Mouse (Mus musculus): ENCODE results near the gene Gtsf1. TPM values are rescaled to one million over a fixed set of nuclear protein-coding genes. Genes with fewer than 3 reads are reported as not detected.
"Not testable (repeated sequence)": the region's sequence is repeated elsewhere in the genome, so short reads cannot be mapped to it uniquely, and the experiment has no call there.

Gtsf1 gene
- polyA plus RNA-seq, 1 experiment from 2014 or later = not detected

DNA sequence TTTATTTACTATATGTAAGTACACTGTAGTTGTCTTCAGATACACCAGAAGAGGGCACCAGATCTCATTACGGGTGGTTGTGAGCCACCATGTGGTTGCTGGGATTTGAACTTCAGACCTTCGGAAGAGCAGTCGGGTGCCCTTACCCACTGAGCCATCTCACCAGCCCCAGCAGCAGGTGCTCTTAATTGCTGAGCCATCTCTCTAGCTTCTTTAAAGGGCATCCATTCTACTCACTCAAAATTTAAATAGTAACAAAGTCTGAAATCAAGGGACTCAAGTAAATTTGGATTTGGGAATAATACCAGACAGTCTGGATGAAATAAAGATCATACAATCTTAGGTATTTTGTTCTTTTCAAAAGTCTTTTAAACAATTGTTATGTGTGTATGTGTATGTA is 24.7 kb downstream of the Gtsf1 start:
- not testable (repeated sequence) for H3K27me3 ChIP-seq; H3K4me1 ChIP-seq; H3K36me3 ChIP-seq; H3K9me3 ChIP-seq; H3K4me3 ChIP-seq; H3K27ac ChIP-seq; H3K4me2 ChIP-seq (replicated peaks); ATAC-seq (ENCODE audit: low FRiP score, low read depth); H3K9ac ChIP-seq
- WGBS = 82% methylated on average over 3 of the region's 3 CpGs

DNA sequence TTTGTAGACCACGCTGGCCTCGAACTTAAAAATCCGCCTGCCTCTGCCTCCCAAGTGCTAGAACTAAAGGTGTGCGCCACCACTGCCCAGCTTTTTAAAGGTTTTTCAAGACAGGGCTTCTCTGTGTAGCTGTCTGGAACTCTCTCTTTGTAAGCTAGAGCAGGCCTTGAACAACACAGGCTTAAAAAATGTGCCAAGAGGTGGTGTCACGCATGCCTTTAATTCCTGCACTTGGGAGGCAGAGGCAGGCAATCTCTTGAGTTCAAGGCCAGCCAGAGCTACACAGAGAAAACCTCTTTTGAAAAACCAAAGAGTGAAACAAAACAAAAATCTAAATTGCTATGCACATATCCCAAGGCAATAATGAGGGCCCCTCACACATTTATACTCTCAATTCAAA is 28.9 kb downstream of the Gtsf1 start:
- Histone ChIP-seq H3K4me3 (no peak overlapping the region), H3K36me3 (no peaks in the 10 kb centered on the region), H3K4me2 (replicated peaks) (no peak overlapping the region), H3K9ac (no peak overlapping the region), H3K27me3 (no peaks in the 10 kb centered on the region), H3K9me3 (no peaks in the 10 kb centered on the region), H3K27ac (no peak overlapping the region), H3K4me1 (no peaks in the 10 kb centered on the region)
- WGBS = 88% methylated on average over 5 of the region's 5 CpGs
- no peak for ATAC-seq (ENCODE audit: low FRiP score, low read depth)

DNA sequence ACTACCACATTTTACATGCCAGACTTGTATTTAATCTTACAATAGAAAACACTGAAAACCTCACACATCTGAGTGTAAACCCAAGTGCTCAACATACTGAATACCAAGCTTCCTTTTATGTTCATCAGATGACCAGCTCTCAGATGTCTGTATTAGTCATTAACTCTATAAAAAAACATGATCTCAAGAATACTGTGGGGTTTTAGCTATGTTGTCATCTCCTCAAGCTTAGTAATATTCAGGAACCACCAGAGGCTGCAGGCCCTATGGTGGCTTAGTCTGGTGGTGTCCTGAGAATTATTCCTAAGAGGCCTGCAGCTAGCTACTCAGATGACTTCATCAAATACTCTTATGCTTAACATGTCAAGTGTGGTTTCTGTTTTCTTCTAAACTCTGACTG is 36.7 kb downstream of the Gtsf1 start:
- H3K27ac ChIP-seq = no peak overlapping the region
- no peaks in the 10 kb centered on the region for H3K9me3 ChIP-seq
- H3K4me2 ChIP-seq (replicated peaks) = no peak overlapping the region
- H3K9ac ChIP-seq = no peak overlapping the region
- no peaks in the 10 kb centered on the region for H3K4me1 ChIP-seq
- no peak overlapping the region for H3K4me3 ChIP-seq
- H3K36me3 ChIP-seq = no peaks in the 10 kb centered on the region
- ATAC-seq (ENCODE audit: low FRiP score, low read depth) = no peak
- no peaks in the 10 kb centered on the region for H3K27me3 ChIP-seq

DNA sequence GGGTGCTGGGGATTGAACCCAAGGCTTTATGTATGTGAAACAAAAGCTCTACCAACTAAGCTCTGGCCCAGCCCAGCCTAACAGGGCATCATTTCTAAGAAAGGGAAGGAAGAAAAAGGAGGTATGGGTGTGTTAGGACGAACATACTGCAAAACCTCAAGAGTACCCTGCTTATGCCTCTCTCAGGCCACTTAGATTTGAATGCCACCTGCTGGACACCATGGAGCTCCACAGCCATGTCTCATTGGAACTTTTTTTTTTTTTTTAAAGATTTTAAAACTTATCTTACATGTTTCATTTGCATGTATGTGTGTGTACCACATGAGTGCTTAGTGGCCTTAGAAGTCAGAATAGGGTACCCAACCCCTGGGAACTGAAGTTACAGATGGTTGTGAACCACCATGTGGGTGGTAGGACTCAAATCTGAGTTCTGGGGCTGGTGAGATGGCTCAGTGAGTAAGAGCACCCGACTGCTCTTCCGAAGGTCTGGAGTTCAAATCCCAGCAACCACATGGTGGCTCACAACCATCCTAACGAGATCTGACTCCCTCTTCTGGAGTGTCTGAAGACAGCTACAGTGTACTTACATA is 41.6 kb downstream of the Gtsf1 start:
- no peaks in the 10 kb centered on the region for H3K36me3 ChIP-seq
- no peak overlapping the region for H3K27ac ChIP-seq
- peaks cover 10% of the 10 kb centered on the region for H3K4me1 ChIP-seq
- WGBS = 47% methylated on average over 4 of the region's 4 CpGs
- no peaks in the 10 kb centered on the region for H3K9me3 ChIP-seq
- H3K9ac ChIP-seq = no peak overlapping the region
- no peak overlapping the region for H3K4me2 ChIP-seq (replicated peaks)
- H3K4me3 ChIP-seq = no peak overlapping the region
- no peaks in the 10 kb centered on the region for H3K27me3 ChIP-seq
- peak; percentile 76; the same call in 1 of the 2 replicates for ATAC-seq (ENCODE audit: low FRiP score, low read depth)

DNA sequence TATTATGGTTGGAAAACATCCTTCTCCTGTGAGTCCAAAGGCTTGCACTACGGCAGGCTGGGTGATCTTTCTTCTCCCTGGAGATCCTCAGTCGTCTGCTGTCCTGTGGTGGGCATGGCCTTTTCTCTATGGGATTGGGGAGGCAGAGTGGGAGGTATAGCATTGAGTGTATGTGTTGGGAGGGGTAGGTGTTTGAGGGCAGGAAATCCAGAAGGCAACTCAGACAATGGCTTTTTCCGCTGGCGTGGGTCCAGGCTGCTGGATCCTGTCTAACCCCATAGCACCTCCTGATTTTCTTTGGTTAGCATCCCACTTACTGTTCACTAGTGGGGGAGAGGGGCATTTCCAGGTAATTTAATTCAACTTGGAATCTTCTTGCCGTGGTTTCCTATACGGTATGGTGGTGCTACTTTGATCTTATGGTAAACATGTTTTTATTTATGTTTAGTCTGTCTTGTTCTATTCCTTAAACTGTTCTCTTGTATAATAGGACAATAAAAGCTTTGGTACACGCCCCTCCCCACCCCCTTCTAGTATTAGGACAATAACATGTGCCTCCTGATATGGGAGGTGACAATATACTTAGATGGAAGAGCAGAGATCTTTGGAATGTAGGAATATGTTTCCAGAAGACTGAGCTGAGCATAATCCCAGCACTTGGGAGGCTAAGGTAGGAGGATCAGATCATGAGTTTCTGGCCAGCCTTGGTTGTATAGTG is 46.3 kb downstream of the Gtsf1 start:
- no peak for ATAC-seq (ENCODE audit: low FRiP score, low read depth)
- H3K4me2 ChIP-seq (replicated peaks) = no peak overlapping the region
- H3K27me3 ChIP-seq = no peaks in the 10 kb centered on the region
- no peaks in the 10 kb centered on the region for H3K9me3 ChIP-seq
- peak overlapping the region; percentile 34; the same call in 1 of the 2 replicates for H3K27ac ChIP-seq
- peaks cover 24% of the 10 kb centered on the region for H3K4me1 ChIP-seq
- H3K9ac ChIP-seq = 0 out of 2 replicates have a peak overlapping the region, but pooled peaks have one; percentile 3
- 60% methylated on average over 7 of the region's 7 CpGs for WGBS
- H3K4me3 ChIP-seq = no peak overlapping the region
- no peaks in the 10 kb centered on the region for H3K36me3 ChIP-seq

DNA sequence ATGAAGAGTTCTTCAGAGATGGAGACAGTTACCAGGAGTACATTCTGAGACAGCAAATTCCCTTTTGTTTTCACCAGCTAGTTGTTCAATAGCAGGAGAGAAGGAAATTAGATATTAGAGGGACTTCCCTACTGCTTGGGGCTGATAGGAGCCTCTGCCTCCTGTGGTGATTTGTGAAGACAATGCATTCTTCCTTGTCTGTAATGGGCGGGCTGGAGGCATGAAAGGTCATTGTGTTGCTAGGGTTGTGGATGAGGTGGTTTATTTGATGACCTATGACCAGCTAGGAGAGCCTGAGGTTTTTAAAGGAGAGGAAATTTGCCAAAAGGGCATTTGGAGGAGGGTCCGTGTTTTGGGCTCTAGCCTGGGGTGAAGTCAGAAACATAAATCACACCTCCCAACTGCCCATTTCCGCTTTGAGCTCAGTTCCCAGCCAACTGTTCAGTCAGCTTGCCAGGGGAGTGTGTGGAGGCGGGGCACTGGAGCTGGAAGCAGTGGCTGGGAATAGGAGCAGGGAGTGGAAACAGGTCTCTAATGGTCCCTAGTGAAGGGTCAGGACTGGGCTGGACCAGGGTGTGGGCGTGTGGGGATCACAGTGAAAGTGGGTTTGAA is 47.4 kb downstream of the Gtsf1 start:
- H3K9ac ChIP-seq = no peak overlapping the region
- peak overlapping the region; percentile 34; the same call in 1 of the 2 replicates for H3K27ac ChIP-seq
- no peaks in the 10 kb centered on the region for H3K27me3 ChIP-seq
- no peak overlapping the region for H3K4me2 ChIP-seq (replicated peaks)
- H3K36me3 ChIP-seq = no peaks in the 10 kb centered on the region
- no peak for ATAC-seq (ENCODE audit: low FRiP score, low read depth)
- no peaks in the 10 kb centered on the region for H3K9me3 ChIP-seq
- no peak overlapping the region for H3K4me3 ChIP-seq
- 21% methylated on average over 5 of the region's 5 CpGs for WGBS
- H3K4me1 ChIP-seq = peaks cover 34% of the 10 kb centered on the region

DNA sequence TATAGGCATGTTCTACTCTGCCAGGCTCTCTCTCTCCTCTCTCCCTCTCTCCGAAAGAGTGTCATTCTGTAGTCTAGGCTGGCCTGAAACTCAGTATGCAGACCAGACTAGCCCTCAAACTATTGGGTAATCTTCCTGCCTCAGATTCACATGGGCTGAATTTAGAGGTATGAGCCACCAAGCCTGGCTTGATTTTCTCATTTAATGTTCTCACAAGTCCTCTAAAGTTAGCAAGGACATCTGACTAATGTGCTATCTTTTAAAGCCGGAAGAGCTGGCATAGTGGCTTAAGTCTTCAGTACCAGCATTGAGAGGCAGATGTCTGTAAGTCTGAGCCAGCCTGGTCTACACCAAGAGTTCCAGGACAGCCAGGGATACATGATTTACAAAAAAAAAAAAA is 48.2 kb downstream of the Gtsf1 start:
- WGBS = 86% methylated on average over 2 of the region's 2 CpGs
- H3K27ac ChIP-seq = no peak overlapping the region
- H3K9me3 ChIP-seq = no peaks in the 10 kb centered on the region
- no peak for ATAC-seq (ENCODE audit: low FRiP score, low read depth)
- no peaks in the 10 kb centered on the region for H3K27me3 ChIP-seq
- no peak overlapping the region for H3K4me2 ChIP-seq (replicated peaks)
- no peak overlapping the region for H3K4me3 ChIP-seq
- H3K36me3 ChIP-seq = no peaks in the 10 kb centered on the region
- H3K9ac ChIP-seq = no peak overlapping the region
- peaks cover 42% of the 10 kb centered on the region for H3K4me1 ChIP-seq

DNA sequence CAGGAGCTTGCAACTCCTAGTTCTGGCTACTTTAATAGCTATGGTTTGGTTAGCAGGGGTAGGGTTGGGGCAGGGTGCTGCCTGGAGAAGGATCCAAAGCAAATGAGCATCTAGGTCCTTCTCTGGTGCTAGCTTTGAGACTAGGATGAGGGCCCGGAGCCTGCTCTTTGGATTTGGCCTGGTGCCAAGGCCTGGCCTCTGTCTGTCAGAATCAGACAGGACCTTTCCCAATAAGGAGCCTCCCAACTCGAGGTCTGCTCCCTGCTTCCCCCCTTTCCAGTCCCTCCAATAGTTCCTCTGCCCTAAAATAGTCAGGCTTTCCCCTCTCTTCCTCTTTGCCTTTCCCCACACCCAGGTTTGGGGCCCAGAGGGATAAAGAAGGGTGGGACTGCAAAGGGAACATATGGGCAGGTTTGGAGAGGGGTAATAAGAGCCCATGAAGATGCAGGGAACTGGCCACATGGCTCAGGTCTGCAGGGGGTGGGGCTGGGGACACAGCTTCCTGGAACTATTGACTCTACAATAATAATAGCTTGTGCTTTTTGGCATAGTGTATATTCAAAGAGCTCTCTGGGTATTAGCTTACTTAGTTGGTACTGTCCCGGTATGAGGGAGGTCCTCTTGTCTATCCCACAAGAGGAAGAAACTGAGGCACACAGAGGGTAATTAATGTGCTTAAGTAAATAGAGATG is 51.5 kb downstream of the Gtsf1 start:
- Histone ChIP-seq H3K36me3 (no peaks in the 10 kb centered on the region), H3K9ac (no peak overlapping the region), H3K4me3 (no peak overlapping the region), H3K4me1 (peaks cover 44% of the 10 kb centered on the region), H3K27me3 (no peaks in the 10 kb centered on the region), H3K27ac (0 out of 2 replicates have a peak overlapping the region, but pooled peaks have one; percentile 72), H3K4me2 (replicated peaks) (no peak overlapping the region), H3K9me3 (no peaks in the 10 kb centered on the region)
- ATAC-seq (ENCODE audit: low FRiP score, low read depth) = peak; percentile 29; the same call in 1 of the 2 replicates
- WGBS = 42% methylated on average over 3 of the region's 3 CpGs

DNA sequence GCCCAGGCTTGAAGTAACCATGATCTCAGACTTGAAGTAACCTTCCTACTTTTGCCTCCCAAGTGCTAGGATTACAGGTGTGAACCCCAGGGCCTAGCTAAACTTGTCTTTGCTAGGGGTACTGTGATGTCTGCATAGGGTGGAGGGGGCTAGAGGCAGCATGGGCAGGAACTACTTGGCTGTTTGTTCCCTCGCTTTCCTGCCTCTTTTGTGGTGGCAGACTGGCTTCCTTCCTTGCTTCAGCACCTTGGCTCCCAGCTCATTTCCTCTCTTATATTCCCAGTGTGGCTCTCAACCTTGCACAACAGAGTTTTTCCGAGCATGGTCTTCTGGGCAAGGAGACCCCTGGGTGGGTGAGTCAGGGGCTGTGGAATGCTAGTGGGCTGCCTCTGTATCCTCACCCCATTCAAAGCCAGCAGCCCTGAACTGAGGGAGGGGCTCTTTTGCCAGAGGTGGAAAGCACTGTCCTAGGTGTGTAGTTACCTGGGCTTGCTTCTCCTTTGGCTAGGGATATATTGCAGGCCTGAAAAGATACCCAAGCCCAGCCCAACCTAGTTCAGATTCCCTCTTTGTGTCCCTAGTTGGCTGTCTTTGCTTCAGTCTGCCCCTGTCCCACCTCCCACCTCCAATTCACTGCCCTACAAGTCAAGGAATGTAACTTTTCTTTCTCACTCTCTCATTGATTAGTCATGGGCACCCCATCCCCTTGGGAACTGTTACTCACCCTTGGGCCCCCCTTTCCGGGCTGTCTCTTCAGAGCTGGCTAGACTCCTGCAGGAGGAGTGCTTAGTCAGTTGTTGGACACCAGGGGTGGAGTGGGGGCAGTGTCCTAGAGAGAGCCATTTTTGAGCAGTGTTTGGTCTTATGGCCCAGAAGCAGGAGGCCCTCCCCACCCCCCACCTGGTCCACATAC is 52.3 kb downstream of the Gtsf1 start:
- peak overlapping the region; percentile 72 for H3K27ac ChIP-seq
- WGBS = 55% methylated on average over 3 of the region's 3 CpGs
- 0 out of 2 replicates have a peak, but pooled peaks have one; percentile 26 for ATAC-seq (ENCODE audit: low FRiP score, low read depth)

DNA sequence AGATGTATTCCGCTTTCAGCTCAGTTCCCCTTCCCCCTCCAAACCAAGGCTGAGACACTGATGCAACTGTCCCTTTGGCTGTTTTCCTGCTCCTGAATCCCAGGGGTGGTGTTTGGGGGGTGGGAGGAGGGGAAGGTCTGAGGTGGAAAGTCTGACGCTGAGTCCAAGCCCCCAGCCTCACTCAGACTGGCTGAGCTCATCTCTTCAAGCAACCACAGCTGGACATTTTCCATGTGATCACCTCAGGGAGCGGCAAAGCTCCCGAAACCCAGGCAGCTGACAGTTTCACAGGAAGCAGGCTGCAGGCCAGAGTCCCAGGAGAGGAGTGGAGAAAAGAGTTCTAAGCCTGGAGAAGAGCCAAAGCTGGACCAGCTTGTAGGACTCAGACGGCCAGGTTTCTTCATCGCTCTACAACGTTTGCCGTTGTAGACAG is 53.4 kb downstream of the Gtsf1 start:
- Histone ChIP-seq H3K27ac (peak overlapping the region; percentile 34; the same call in 1 of the 2 replicates), H3K4me2 (replicated peaks) (peak overlapping the region; percentile 16; the same call in 1 of the 2 replicates), H3K9ac (no peak overlapping the region), H3K4me1 (peaks cover 35% of the 10 kb centered on the region), H3K36me3 (no peaks in the 10 kb centered on the region), H3K27me3 (no peaks in the 10 kb centered on the region), H3K4me3 (no peak overlapping the region), H3K9me3 (no peaks in the 10 kb centered on the region)
- ATAC-seq (ENCODE audit: low FRiP score, low read depth) = peak; percentile 71
- WGBS = 43% methylated on average over 8 of the region's 8 CpGs

More for the DNA sequence above, 52.3 kb downstream of the Gtsf1 start:
- no peak overlapping the region; the same call in 1 of the 2 replicates for H3K4me2 ChIP-seq (replicated peaks)
- no peaks in the 10 kb centered on the region for H3K36me3 ChIP-seq
- no peak overlapping the region for H3K9ac ChIP-seq
- no peaks in the 10 kb centered on the region for H3K9me3 ChIP-seq
- no peak overlapping the region for H3K4me3 ChIP-seq
- peaks cover 36% of the 10 kb centered on the region for H3K4me1 ChIP-seq
- H3K27me3 ChIP-seq = no peaks in the 10 kb centered on the region

DNA sequence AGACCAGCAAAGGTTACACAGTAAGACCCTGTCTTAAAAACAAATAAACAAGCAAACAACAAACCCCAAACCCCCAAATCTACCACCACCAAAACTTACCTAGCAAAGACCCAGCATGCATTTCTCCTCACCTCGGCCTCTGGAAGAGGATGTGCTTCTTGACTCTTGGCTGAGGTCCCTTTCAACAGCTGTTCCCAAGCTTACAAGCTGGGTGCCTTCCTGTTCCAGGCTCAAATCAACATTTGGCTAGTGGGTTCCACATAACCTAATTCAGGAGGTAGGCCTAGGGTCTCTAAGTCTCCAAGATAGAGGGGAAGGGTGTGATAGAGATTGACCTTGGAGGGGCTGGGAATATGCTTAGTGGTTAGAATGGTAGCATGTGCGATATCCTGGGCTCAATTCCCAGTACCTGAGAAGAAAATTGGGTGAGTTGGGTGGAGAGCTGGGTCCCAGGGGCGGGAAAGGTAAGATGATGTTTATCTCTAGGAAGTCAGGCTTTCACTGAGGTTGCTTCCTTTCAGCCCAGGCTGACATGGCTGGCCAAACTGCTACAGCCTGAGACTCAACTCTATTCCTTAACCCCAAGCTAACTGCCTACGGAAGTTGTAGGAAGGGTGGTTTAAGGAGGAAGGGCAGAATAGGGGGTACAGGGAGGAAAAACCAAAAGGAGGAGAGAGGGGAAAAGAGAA is 55.0 kb downstream of the Gtsf1 start:
- Histone ChIP-seq H3K4me2 (replicated peaks) (no peak overlapping the region), H3K4me1 (peaks cover 50% of the 10 kb centered on the region), H3K36me3 (no peaks in the 10 kb centered on the region), H3K4me3 (no peak overlapping the region), H3K9me3 (no peaks in the 10 kb centered on the region), H3K27ac (no peak overlapping the region), H3K9ac (no peak overlapping the region), H3K27me3 (no peaks in the 10 kb centered on the region)
- WGBS = 85% methylated on average over 4 of the region's 4 CpGs
- ATAC-seq (ENCODE audit: low FRiP score, low read depth) = no peak
